Comparison of ENCODE assay signal across 16 mouse cellular contexts in the genomic region with DNA sequence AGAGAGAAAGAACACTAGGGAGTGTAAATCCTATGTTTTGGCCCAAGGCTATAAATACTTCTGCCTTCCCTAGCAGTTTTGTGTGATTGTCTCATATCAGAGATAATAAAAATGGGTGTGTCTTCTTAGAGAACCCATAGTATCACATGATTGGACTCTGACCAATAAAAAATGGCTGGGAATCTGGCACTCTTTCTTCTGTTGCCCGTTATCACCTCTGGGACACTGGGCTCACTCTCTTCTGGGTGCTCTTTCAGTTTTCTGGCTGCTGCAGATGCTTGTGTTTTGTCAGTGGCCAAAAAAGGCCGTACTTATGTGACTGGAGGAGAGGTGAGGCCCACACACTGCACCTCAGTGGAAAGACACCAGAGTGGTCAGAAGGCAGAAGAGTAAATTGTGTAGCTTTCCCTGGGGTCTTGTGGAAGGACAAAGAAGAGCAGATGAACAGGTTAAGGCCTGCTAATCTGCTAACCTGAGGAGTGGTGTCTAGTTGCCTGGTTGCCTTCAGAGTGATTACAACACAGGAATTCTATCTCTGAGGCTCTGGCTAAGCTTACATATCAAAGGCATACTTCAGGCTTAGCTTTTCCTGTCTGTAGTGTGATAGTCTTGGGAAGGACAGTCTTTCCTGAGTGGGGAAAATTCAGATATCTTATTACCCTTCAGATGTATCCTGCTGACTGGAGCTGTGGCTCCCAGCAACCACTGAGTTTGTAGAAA.
A peak's percentile ranks its signal among the peaks of the same experiment; 100 is the strongest.
DNase-seq lines count a peak whose midpoint lies in the region; ATAC-seq and TF ChIP-seq lines count a peak whose summit lies in the region.
"Had no signal": no experiment of that assay in that cellular context is flagged by ENCODE, and none has a peak within 500 bp of the region (broad histone marks: within the 10 kb centered on the region; RNA-seq: fewer than 3 reads in every experiment).

No protein-coding gene starts in this region.

- H3K4me2 ChIP-seq in heart, embryonic 15.5 days = no peak overlapping the region
- no peak overlapping the region for H3K4me2 ChIP-seq in intestine, embryonic 16.5 days (ENCODE audit: low read depth, low read length)
- H3K4me2 ChIP-seq in liver, postnatal 0 days (ENCODE audit: low read depth, low read length) = no peak overlapping the region
- H3K4me2 ChIP-seq: kidney, embryonic 15.5 days; limb, embryonic 12.5 days; neural tube, embryonic 15.5 days had no signal

- no peak for ATAC-seq in heart, embryonic 15.5 days (replicated peaks; ENCODE audit: insufficient number of reproducible peaks, insufficient read depth, low FRiP score, low read depth)
- peak; percentile 73 for ATAC-seq in intestine, embryonic 16.5 days
- ATAC-seq in liver, postnatal 0 days = peak; percentile 76
- ATAC-seq: activated CD4-positive, CD25-positive, alpha-beta regulatory T cell, adult 4 months; hindbrain, embryonic 16.5 days had no signal

- 36% methylated on average over 2 of the region's 2 CpGs for WGBS in heart, embryonic 15.5 days
- WGBS in intestine, embryonic 16.5 days = 63% methylated on average over 2 of the region's 2 CpGs
- 58% methylated on average over 2 of the region's 2 CpGs for WGBS in liver, postnatal 0 days (ENCODE audit: insufficient replicate concordance)

- H3K4me1 ChIP-seq in heart, embryonic 15.5 days (replicated peaks) = peaks cover 6% of the 10 kb centered on the region; the same call in 1 of the 2 replicates
- peaks cover 6% of the 10 kb centered on the region; the same call in 1 of the 2 replicates for H3K4me1 ChIP-seq in intestine, embryonic 16.5 days (ENCODE audit: control insufficient read depth, insufficient read depth, low read length)
- no peaks in the 10 kb centered on the region for H3K4me1 ChIP-seq in liver, postnatal 0 days (ENCODE audit: insufficient read depth)
- H3K4me1 ChIP-seq: kidney, embryonic 15.5 days; neural tube, embryonic 15.5 days had no signal

- no peak for TF ChIP-seq CTCF in liver, postnatal 0 days (IDR thresholded peaks at IDR 0.05; ENCODE audit: low read depth)

- H3K9ac ChIP-seq in heart, embryonic 15.5 days = no peak overlapping the region
- H3K9ac ChIP-seq in intestine, embryonic 16.5 days (ENCODE audit: low read depth, low read length) = no peak overlapping the region
- H3K9ac ChIP-seq in liver, postnatal 0 days (replicated peaks) = no peak overlapping the region
- H3K9ac ChIP-seq: kidney, embryonic 15.5 days; limb, embryonic 12.5 days; neural tube, embryonic 15.5 days had no signal

- H3K27ac ChIP-seq in heart, embryonic 15.5 days = 0 out of 2 replicates have a peak overlapping the region, but pooled peaks have one; percentile 0
- peak overlapping the region; percentile 71 for H3K27ac ChIP-seq in intestine, embryonic 16.5 days (ENCODE audit: low read length)
- H3K27ac ChIP-seq in liver, postnatal 0 days (ENCODE audit: low read depth) = no peak overlapping the region
- H3K27ac ChIP-seq: kidney, embryonic 15.5 days; neural tube, embryonic 15.5 days had no signal

- DNase-seq in heart, postnatal 14 days = no peak
- DNase-seq in c-Kit-positive CD71-positive TER-119-negative erythroid progenitor cells, embryonic 14.5 days (ENCODE audit: low read depth) = peak; percentile 60
- DNase-seq in liver, postnatal 0 days = no peak
- no peak for DNase-seq in left cerebral cortex, adult 11 months (ENCODE audit: low spot score)
- no peak for DNase-seq in layer of hippocampus, adult 8-10 months (ENCODE audit: low spot score in 2 of 2)
- no peak for DNase-seq in layer of hippocampus, adult 9-11 months
- DNase-seq: cerebellum, postnatal 36 days; lung, postnatal 36 days; right cerebral cortex, adult 18-20 months had no signal

- no peaks in the 10 kb centered on the region for H3K9me3 ChIP-seq in heart, embryonic 15.5 days (replicated peaks)
- no peaks in the 10 kb centered on the region for H3K9me3 ChIP-seq in intestine, embryonic 16.5 days (ENCODE audit: control insufficient read depth, low read length)
- no peaks in the 10 kb centered on the region for H3K9me3 ChIP-seq in liver, postnatal 0 days (ENCODE audit: low read length)

- H3K4me3 ChIP-seq in heart, embryonic 15.5 days = no peak overlapping the region
- no peak overlapping the region for H3K4me3 ChIP-seq in intestine, embryonic 16.5 days (ENCODE audit: low read length)
- H3K4me3 ChIP-seq in liver, postnatal 0 days (ENCODE audit: low read depth, low read length) = no peak overlapping the region
- H3K4me3 ChIP-seq: kidney, embryonic 15.5 days; limb, embryonic 12.5 days; neural tube, embryonic 15.5 days had no signal

- intact Hi-C loops in heart, postnatal 14 days (cut with DNase I) = no loop called here

- H3K36me3 ChIP-seq in heart, embryonic 15.5 days = no peaks in the 10 kb centered on the region
- H3K36me3 ChIP-seq in intestine, embryonic 16.5 days (ENCODE audit: control insufficient read depth, insufficient read depth, low read length) = 0 out of 2 replicates have a peak, but pooled peaks cover 3% of the 10 kb centered on the region
- no peaks in the 10 kb centered on the region for H3K36me3 ChIP-seq in liver, postnatal 0 days (replicated peaks; ENCODE audit: insufficient read depth, low read length)
- H3K36me3 ChIP-seq: kidney, embryonic 15.5 days; limb, embryonic 12.5 days; neural tube, embryonic 15.5 days had no signal

- H3K27me3 ChIP-seq in heart, embryonic 15.5 days = no peaks in the 10 kb centered on the region
- H3K27me3 ChIP-seq in intestine, embryonic 16.5 days (replicated peaks; ENCODE audit: control insufficient read depth, insufficient read depth, low read length) = no peaks in the 10 kb centered on the region
- no peaks in the 10 kb centered on the region for H3K27me3 ChIP-seq in liver, postnatal 0 days (ENCODE audit: insufficient read depth, low read length)
- H3K27me3 ChIP-seq: kidney, embryonic 15.5 days; limb, embryonic 12.5 days; neural tube, embryonic 15.5 days had no signal

- TF ChIP-seq EP300 in liver, postnatal 0 days (IDR thresholded peaks at IDR 0.05; ENCODE audit: low read depth) = 0 out of 2 replicates have a peak, but pooled peaks have one; percentile 22
